Mouse (Mus musculus) stomach, embryonic 14.5 days (tissue): ENCODE results near the gene Methig1. TPM values are rescaled to one million over a fixed set of nuclear protein-coding genes. Genes with fewer than 3 reads are reported as not detected.

ENCODE experiments used
- ATAC-seq: fragments of 200-750 bp; cut with Nextera tagmentation; 2 replicates; pipeline ENCODE4 v1.8.0; 2017; ENCODE audit warnings: low read depth, moderate TSS enrichment; ENCODE audit not compliant: insufficient number of reproducible peaks, insufficient read depth, low FRiP score
- H3K27ac ChIP-seq: fragments of 300-500 bp; sonication (generic); 2 replicates; pipeline ENCODE4 v1.5.1; 2014; ENCODE audit warnings: mild to moderate bottlenecking, low read length, moderate library complexity, mixed read lengths
- H3K27me3 ChIP-seq: fragments of 300-500 bp; sonication (generic); 2 replicates; pipeline ENCODE4 v1.6.1; 2014; ENCODE audit warnings: low read length, control low read depth, mixed read lengths; ENCODE audit not compliant: control insufficient read depth, insufficient read depth
- H3K36me3 ChIP-seq: fragments of 300-500 bp; sonication (generic); 2 replicates; pipeline ENCODE4 v1.6.1; 2014; ENCODE audit warnings: mild to moderate bottlenecking, control low read depth, low read length, moderate library complexity, mixed read lengths; ENCODE audit not compliant: control insufficient read depth, insufficient read depth
- H3K4me1 ChIP-seq: fragments of 300-500 bp; sonication (generic); 2 replicates; pipeline ENCODE4 v1.6.1; 2014; ENCODE audit warnings: low read length, control low read depth, mixed read lengths; ENCODE audit not compliant: control insufficient read depth, insufficient read depth
- H3K4me2 ChIP-seq: fragments of 300-500 bp; sonication (generic); replicated peaks from 2 replicates; pipeline ENCODE4 v1.6.1; 2014; ENCODE audit warnings: low read depth, low read length, control low read depth
- H3K4me3 ChIP-seq: fragments of 300-500 bp; sonication (generic); 2 replicates; pipeline ENCODE4 v1.5.1; 2014; ENCODE audit warnings: low read depth, low read length, control low read depth
- H3K9ac ChIP-seq: fragments of 300-500 bp; sonication (generic); replicated peaks from 2 replicates; pipeline ENCODE4 v1.6.1; 2014; ENCODE audit warnings: low read depth, mild to moderate bottlenecking, control low read depth, low read length, moderate library complexity, mixed read lengths
- H3K9me3 ChIP-seq: fragments of 300-500 bp; sonication (generic); 2 replicates; pipeline ENCODE4 v1.6.1; 2016; ENCODE audit warnings: low read depth, low read length, control low read depth; ENCODE audit not compliant: control insufficient read depth
- WGBS: fragments of 180-500 bp; shearing (Covaris S2); extraction: QIAGEN DNeasy Blood & Tissue Kit; methylation state at CpG from one replicate; pipeline ENCODE4 v1.1.7; 2014; 5-methylcytosine and 5-hydroxymethylcytosine counted together
- polyA plus RNA-seq: library from polyadenylated mRNA; unstranded; fragments of >200 nt; fragmentation: Nextera tagmentation; extraction: Ambion mirVana; gene quantifications from 2 replicates; pipeline ENCODE4 v1.2.1, GENCODE M21; 2014

Methig1 gene
- polyA plus RNA-seq, 1 experiment from 2014 or later = 0.41 TPM

GRCm38 (mm10) chr15:100428296-100428905, 75.5 kb downstream of the Methig1 start:
- H3K9me3 ChIP-seq = no peaks in the 10 kb centered on the region
- no peak for ATAC-seq
- no peak overlapping the region for H3K4me3 ChIP-seq
- no peak overlapping the region for H3K9ac ChIP-seq
- H3K4me2 ChIP-seq = no peak overlapping the region
- WGBS = 73% methylated on average over 13 of the region's 13 CpGs
- H3K36me3 ChIP-seq = no peaks in the 10 kb centered on the region
- H3K4me1 ChIP-seq = peaks cover 7% of the 10 kb centered on the region; the same call in 1 of the 2 replicates
- peaks cover 7% of the 10 kb centered on the region; the same call in 1 of the 2 replicates for H3K27me3 ChIP-seq
- H3K27ac ChIP-seq = no peak overlapping the region

- Histone ChIP-seq H3K27me3 (peaks cover 3% of the 10 kb centered on the region; the same call in 1 of the 2 replicates), H3K9ac (no peak overlapping the region), H3K9me3 (no peaks in the 10 kb centered on the region), H3K4me2 (no peak overlapping the region), H3K4me3 (no peak overlapping the region), H3K36me3 (no peaks in the 10 kb centered on the region), H3K27ac (no peak overlapping the region), H3K4me1 (no peaks in the 10 kb centered on the region)
- WGBS = 70% methylated on average over 11 of the region's 11 CpGs
- ATAC-seq = no peak
These were observed 77.1 kb downstream of the Methig1 start for GRCm38 (mm10) chr15:100429959-100430565.

GRCm38 (mm10) chr15:100433234-100433633, 80.3 kb downstream of the Methig1 start:
- no peak for ATAC-seq
- Histone ChIP-seq H3K4me1 (no peaks in the 10 kb centered on the region), H3K9me3 (no peaks in the 10 kb centered on the region), H3K4me2 (no peak overlapping the region), H3K27me3 (no peaks in the 10 kb centered on the region), H3K27ac (no peak overlapping the region), H3K36me3 (no peaks in the 10 kb centered on the region), H3K4me3 (no peak overlapping the region), H3K9ac (no peak overlapping the region)
- WGBS = 63% methylated on average over 4 of the region's 4 CpGs

Other genes with a start within 250 kb of the Methig1 start
- 52.6 and 53.1 TPM in 2 replicates for gene Atf1, start 125.3 kb upstream of the Methig1 start, polyA plus RNA-seq
- gene Tmprss12, start 72.3 kb upstream of the Methig1 start, polyA plus RNA-seq = 0.17 and 0.25 TPM in 2 replicates
- 7.3 and 9.2 TPM in 2 replicates for gene Mettl7a1, start 49.0 kb upstream of the Methig1 start, polyA plus RNA-seq
- not detected in 2 replicates for gene Mettl7a3, start 18.2 kb upstream of the Methig1 start, polyA plus RNA-seq
- not detected in 2 replicates for gene Mettl7a2, start 51 bp downstream of the Methig1 start, polyA plus RNA-seq
- gene Higd1c, start 11.4 kb downstream of the Methig1 start, polyA plus RNA-seq = not detected in 2 replicates
- not detected in 2 replicates for gene Gm5475, start 69.0 kb downstream of the Methig1 start, polyA plus RNA-seq
- 13.5 and 18.2 TPM in 2 replicates for gene Slc11a2, start 71.9 kb downstream of the Methig1 start, polyA plus RNA-seq
- gene Letmd1, start 115.9 kb downstream of the Methig1 start, polyA plus RNA-seq = 29.8 and 30.4 TPM in 2 replicates
- 12.0 and 12.6 TPM in 2 replicates for gene Csrnp2, start 142.3 kb downstream of the Methig1 start, polyA plus RNA-seq
- 26.5 and 30.1 TPM in 2 replicates for gene Tfcp2, start 198.9 kb downstream of the Methig1 start, polyA plus RNA-seq
- 9.3 and 9.6 TPM in 2 replicates for gene Pou6f1, start 246.8 kb downstream of the Methig1 start, polyA plus RNA-seq